Mouse (Mus musculus): ENCODE results near the gene Erlin1.

Erlin1 gene

DNA sequence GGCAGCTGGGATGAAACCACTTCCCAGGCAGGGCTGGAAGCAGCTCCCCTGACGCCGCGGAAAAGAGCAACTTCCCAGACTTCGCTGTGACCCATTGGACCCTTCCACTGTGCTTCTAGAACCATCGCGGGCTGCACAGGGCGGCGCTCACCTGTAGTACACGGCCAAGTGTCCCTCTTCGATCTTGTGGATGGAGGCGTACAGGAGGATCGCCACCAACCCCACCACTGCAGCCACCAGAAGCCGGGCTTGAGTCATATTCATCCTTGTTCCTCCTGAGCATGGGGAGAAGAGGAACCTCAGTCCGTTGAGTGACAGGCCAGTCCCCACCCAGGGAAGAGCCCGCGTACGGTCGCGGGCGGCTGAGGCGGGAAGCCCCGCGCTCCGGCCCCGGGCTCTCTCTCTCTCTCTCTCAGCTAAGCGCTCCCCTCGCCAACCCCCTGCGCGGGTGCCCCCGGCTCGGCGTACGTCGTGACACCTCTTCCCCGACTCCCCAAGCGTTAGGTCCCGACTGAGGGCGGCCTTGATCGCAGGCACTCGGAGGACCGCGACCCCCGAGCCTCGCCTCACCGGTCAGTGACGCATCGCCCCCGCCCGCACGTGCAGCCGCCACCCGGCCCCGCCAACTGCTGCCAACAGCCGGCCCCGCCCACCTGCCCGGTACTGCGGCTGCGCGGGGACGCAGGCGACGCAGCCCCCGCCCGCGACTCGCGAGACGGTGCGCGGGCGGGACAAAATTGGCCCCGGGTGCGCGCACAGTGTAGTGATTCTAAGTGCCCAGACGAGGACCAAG lies at the start of gene Erlin1:
TSS of gene Erlin1 (minus strand) at position 665 of the 793 bp plus-strand sequence.
- peak; percentile 93 for DNase-seq (ENCODE audit: low read depth)

DNA sequence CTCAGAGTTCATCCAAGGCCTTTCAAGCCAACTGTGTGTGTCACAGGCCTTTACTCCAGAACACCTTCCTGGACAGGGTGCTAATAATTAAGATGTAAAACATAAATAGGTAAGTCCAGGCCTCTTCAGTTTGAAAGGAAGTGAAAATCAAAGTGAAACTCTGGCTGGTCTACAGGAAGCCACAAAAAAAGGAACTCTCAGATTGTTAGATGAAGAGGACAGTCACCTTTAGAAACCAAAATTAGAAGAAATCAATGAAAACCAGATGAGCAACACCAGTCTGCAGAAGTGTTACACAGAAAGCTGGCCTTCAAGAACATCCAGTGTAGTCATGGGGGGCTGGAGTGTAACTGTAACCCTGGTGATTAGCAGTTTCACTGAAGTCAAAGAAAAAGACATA lies 48.2 kb upstream of the Erlin1 start:
- DNase-seq (ENCODE audit: low read depth): no peak

DNA sequence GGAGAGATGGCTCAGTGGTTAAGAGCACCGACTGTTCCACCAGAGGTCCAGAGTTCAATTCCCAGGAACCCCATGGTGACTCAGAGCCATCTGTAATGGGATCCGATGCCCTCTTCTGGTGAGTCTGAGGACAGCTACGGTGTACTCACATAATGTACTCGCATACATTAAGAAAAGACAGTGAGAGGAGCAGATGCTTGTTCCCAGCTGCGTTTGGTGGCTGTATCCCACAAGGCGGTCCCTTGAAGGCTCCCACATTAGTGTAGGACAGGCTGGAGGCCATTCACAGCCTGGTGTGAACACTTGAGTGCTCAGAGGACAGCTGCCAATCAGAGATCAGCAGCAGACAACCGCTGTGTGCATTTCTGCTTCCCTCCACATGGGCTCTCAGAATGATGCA lies 42.1 kb upstream of the Erlin1 start:
- peak; percentile 70 for DNase-seq (ENCODE audit: low read depth)

DNA sequence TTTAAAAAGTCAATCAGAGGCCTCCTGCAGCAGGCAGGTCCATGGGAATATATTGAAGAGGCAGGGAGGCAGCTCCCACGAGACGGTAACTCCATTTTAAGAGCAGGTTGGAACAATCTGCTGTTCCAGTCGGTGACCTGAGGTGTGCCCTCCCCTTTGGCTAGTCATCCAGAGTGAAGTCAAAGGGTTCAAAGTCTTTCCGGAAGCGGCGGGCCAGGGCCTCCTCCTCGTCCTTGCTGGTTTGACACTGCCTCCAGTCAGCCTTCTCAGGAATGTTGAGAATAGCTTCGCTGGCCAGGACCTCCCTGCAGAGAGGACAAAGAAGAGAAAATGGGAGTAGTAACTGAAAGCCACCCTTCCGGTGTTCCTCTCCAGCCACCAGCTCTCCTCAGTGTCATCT lies 40.8 kb upstream of the Erlin1 start:
- DNase-seq (ENCODE audit: low read depth): no peak

DNA sequence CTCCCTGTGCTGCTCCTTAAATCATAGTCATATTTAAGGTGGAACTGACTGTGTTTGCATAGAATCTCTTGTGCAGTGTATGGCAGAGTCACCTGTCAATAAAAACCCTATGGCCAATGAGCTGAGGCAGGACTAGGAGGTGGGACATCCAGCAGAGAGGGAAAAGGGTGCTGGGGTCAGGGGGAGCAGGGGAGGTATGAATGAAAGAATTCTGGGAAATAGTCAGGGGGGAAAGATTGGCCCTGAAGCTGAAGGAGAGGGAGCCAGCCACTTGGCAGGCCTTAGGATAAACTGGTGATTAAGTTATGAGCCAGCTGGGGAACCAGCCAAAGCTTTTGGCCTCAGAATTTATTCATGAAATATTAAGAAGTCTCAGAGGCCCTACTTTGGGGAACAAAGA lies 39.4 kb upstream of the Erlin1 start:
- peak; percentile 95 for DNase-seq (ENCODE audit: low read depth)

DNA sequence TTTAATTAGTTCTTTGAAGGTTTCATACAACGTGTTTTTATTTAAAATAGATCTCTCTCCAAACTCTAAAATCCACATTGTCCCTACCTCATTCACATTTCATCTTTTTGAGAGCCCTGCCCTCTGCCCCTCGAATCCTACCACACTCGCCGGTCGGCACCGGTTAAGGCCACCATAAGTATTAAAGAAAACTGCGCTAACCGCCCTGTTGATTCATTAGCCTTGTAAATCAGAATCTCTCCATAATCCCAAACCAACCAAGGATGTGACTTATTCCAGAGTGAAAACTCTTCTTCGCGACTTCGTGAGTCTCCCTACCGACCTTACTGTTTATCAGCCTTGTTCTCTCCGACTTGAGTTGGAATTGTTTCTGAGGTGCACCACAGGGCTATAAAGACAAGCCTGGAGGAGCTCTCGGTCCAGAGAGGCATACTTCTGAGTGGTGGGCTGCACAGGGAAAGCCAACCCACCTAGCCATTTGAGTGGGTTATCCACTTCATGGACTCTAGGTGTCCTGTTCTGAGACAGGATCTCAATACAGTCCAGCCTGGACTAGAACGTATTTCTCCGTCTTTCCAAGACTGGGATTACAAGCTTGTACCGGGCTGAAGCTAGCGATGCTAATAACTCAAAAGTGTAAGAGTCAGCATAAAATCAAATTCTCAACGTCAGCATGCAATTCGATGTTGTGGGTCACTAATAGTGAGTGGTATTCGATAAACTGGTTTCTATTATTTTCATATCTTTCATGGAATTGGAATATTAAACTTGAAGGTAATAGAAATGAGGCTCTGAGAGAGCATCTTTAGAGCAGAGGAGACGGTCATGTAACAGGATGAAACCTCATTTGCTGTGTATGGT lies 38.3 kb upstream of the Erlin1 start:
- no peak for DNase-seq (ENCODE audit: low read depth)

DNA sequence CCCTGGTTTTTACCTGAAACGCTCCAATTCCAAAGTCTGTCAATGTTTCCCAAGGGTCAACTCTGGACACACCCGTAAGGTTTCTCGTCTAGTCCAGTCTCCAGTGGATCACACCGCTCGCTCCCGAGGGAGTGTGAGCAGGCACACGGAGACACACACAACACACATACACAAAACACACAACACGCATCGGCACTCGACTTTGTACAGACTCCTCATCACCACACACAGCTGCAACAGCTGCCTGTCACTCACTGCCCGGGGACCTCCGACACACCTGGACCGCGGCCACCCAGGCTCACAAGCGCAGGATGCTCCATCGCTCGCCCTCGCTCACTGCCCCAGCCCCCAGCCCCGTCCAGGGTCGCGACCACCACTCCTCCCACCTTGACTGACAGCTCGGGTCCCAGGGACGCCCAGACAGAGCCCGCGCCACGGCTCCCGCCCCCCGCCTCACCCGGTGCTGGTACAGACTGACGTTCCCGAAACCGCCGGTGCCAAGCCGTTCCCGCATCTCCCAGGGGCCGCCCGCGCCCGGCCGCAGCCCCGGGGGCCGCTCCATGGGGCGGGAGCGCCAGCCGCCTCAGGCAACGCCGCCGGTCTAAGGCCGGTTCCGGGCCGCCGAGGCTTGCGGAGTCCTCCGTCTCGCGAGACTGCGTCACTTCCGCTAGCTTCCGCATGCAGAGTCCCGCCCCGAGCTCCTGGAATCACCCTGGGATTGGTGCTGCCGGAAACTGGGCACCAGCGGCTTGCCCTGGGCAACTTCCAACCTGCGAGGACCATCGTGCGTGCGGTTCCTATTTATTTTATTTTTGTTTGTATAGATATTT lies 37.5 kb upstream of the Erlin1 start, which contains the start of gene Chuk:
TSS of gene Chuk (minus strand) at position 650 of the 830 bp plus-strand sequence.
- peak; percentile 98 for DNase-seq (ENCODE audit: low read depth)

DNA sequence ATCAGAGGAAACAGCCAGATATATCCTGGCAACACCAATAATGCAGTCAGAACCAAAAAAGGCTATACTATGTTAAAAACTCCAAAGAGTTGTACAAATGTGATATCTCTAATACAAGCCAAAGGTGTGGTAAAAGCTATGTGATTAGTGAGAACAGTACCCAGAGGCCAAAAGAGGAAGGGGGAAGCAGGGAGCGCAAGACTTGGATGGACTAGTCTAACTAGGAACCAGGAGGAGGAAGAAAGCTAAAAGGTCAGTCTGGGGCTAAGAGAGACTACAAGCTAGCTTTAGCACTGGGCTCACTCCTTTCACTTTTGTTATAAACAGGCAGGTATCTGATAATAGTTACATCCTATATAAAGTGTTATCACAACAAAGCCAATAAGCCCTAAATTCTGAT lies 34.8 kb upstream of the Erlin1 start:
- DNase-seq (ENCODE audit: low read depth): no peak

DNA sequence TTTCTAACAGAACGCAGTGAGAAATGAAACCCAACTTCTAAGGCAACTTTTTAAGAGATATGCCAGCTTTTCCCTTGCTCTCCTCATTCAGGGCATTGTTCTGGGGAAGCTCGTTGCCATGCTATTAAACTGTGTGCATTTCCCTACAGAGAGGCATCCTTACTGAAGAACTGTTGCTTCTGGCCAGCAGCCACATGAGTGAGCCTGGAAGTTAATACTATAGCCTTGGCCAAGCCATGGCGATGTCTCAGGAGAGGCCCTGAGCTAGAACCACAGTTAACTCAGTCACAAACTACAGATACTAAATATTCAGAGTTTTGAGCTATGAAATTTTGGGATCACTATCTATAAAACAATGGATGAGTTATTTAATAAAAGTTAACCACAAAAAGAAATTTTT lies 33.4 kb upstream of the Erlin1 start:
- peak; percentile 79 for DNase-seq (ENCODE audit: low read depth)

DNA sequence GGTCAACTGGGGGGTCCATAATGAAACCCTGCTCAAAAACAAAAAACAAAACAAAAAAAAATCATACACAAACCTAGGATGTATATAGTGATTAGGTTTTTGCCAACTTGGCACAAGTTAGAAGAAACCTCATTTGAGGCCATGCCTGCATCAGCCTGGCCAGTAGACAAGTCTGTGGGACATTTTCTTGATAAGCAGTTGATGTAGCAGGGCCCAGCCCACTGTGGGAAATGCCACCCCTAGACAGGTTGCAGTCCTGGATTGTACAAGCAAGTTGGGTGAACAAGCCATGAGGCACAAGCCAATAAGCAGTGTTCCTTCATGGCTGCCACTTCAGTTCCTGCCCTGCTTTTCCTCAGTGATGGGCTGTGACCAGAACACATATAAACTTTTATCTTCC lies 31.3 kb upstream of the Erlin1 start:
- DNase-seq (ENCODE audit: low read depth): no peak

DNA sequence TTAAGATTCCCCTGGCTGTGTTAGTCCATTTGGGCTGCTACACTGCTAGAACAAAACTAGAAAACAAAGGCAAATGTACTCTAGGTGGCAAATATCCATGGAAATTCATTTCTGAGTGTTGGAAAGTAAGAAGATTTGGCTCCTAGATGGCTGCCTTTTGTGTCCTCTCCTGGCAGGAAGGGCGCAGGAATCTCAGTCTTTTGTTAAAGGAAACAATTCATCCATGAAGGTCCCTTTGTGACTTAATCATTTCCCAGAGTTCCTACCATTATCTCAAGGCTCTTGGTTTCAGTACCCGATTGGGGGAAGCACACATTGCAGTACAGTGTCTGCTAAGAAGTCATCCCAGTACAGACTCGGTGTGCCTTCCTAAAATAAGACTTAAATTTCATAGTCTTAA lies 16.7 kb upstream of the Erlin1 start:
- DNase-seq (ENCODE audit: low read depth): no peak

DNA sequence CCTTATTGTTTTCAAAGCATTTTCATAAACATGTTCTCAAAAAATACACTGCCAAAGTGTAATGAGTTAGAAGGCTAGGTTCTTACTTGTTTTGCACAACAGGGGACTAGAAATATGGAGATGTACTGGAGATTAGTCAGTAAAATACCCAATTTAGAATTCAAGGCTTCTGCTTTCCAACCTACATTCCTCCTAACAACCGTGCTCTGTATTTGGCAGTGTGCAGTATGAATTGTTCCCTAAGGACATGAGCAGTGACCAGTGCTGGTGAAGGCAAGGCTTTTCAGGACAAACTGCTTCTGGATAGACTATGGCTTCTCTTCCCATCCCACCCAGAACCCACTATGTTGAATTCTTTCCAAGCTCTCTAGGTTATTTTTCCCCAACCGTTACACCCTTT lies 11.3 kb upstream of the Erlin1 start:
- no peak for DNase-seq (ENCODE audit: low read depth)

DNA sequence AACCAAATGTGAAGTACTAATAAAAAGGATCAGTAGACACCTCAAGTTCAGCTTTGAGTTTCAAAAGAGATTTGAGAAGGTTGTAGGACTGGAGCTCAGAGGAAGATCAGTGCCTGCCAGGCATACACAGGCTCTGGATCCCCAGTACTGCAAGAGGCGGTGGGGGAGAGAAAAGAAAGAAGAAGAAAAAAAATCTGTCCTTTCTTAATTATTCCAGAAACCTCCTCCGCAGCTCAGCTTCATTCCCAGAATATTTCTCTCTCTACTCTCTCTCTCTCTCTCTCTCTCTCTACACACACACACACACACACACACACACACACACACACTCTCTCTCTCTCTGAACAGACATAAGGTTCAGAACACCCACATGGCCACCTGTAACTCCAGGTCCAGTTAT lies 10.4 kb upstream of the Erlin1 start:
- DNase-seq (ENCODE audit: low read depth): no peak

DNA sequence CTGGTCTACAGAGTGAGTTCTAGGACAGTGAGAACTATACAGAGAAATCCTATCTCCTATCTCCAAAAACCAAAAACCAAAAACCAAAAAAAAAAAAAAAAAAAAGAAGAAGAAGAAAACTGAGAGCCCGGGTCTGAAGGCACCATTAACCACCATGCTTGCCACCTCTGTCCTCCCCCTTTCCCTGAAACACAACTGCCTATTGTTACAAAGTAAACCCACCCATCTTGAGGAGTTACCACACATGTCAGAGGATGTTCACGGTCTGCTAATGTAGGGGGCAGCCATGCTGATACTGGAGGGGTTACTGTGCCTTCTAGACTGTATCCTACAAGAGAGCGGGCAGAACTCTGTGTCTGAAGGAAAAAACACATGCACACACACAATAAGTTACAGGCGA lies 7.4 kb upstream of the Erlin1 start:
- DNase-seq (ENCODE audit: low read depth): no peak

DNA sequence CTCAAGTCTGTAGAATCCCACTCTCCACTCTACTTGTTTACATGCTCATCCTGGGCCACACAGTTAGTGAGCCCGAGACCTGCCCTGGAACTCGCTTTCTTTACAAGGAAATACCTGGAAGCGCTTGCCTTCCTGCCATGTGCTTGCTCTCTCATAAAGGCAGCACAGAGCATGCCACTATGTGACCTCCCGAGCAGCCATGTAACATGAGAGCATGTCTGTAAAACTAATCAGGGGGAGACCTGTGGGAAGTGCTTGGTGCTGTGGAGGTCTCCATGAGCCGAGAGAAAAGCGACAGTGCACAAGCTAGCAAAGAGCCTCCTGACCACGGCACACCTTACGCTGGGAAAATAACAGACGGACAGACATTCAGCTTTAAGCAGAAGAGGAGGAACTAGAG lies 6.9 kb upstream of the Erlin1 start:
- no peak for DNase-seq (ENCODE audit: low read depth)

DNA sequence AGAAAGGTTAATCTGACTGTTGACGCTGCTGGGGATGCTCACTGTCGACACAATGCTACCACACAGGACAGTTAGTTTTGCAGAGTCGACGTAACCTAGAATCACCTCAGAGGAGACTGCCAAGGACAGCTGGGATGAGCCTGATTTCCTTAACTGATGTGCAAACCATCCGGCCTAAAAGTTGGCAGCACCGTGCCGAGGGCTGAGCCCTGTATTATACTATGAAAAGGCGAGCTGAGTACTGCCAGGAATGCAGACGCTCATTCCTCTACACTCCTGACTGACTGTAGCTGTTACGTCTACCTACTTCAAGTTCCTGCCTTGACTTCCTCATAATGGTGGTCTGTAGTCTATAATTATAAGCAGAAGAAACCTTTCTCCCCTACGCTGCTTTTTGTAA lies 5.4 kb upstream of the Erlin1 start:
- no peak for DNase-seq (ENCODE audit: low read depth)

DNA sequence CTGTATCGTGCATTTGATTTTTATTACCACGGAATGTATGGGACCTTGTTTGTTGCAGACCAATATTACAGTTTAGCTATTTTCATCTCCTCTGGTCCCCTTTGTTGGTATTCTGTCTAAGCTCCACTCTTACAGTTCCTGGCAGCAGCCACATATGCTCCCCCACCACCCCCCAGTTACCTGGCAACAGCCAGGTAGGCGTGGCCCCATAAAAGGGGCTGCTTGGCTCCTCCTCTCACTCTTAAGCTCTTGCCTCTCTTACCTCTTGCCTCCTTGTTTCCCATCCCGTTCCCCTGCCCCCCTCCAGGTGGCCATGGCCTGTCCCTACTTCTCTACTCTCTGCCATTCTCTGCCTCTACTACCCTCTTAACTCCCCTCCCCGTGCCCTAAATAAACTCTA lies 1.6 kb upstream of the Erlin1 start:
- DNase-seq (ENCODE audit: low read depth): no peak

DNA sequence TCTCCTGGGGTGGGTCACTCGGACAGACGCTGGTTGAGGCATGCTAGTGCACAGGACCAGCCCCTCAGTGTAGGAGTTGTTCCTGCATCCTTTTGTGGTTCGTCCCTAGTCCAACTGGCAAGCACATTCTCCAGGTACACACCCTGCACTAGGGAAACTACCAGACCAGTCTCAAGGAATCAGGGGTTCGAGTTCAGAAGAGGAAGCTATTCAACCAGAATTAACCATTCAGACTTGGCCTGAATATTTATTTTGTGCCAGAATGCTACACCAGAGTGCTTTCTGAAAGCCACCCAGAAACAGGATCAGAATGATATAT lies 288 bp upstream of the Erlin1 start:
- no peak for DNase-seq (ENCODE audit: low read depth)

DNA sequence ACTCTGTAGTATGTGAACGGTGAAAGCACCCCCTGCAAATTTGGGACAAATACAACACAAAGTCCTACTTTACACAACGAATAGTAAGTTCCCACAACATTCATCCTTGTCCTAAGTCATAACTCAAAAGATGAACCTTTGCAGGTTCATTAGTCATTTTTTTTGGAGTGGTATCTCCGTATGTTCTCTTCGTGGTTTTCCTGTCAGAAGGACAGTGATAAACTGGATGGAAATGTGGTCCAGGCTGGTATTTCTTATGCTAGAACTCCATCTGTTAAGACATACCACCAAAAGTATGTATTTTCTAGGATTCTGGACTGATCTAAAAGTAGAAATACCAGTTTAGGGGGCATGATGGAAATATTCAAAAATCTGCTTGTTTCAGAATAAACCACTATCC lies 1.4 kb downstream of the Erlin1 start:
- DNase-seq (ENCODE audit: low read depth): no peak

DNA sequence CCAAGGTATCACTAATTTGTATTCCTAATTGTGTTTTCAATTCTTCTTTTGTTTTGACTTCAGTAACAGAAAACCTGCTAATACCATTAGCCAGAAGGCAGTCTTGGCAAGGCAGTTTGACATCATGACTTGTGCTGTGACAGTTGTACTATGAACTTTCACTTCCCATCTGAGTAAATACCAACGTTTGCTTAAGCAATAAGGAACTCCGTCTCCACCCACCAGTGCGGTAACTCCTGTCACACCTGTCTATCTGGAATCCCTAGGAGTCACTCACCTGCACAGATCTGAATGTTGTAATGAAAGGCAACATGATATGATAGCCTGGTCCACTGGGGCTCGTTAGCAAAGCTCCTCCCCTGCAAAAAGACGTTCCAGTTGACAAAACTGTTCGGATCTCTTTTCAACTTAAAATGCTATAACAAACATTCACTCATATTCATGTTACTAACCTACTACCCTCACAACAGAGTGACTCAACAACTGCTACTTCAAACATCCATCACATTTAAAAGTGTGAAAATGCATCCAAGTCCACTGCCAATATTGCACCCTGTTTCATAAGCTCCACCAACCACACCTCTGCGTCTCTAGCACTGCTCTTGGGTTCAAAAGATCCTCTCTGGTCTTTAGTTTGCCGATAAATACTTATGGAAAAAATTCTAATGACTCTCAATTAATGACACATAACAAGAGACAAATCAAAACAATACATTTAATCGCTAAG lies 2.1 kb downstream of the Erlin1 start:
- DNase-seq (ENCODE audit: low read depth): peak; percentile 14

DNA sequence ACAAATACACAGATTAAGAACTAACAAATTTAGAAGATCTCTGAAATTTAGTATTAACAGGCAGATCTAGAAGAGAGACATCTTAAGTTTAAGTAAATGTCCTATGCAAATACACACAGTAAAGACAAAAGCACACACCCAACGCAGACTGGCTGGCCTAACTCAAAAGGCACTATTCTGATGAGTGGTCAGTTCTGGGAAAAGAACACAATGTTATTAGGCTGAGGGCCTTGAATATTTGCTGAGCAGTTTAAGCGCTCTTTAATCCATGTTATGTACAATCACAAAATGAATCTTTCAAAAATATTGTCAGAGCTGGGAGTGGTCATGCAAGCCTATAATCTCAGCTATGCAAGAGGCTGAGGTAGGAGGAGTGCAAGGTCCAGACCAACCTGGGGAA lies 4.9 kb downstream of the Erlin1 start:
- no peak for DNase-seq (ENCODE audit: low read depth)

DNA sequence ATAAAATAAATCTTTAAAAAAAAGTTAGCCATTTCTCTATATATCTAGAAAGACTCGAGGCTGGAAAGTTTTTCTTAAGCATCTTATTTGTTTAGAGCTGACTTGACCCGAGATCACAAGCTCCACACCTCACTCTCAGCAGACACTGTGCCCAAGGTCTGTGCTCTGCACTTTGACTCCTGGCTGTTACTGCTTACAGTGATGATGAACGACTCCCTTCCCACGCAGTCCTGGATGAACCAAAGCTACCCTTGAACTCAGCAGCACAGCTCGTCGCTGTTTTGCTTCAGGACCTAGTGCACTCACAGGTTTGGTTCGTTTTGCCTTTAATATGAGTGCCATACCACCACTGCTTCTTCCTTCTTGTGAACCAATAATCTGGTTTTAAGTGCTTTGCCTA lies 5.8 kb downstream of the Erlin1 start:
- DNase-seq (ENCODE audit: low read depth): no peak
